Mouse (Mus musculus): ENCODE results near the gene 3110009E18Rik.

Gene 3110009E18Rik

GRCm38 (mm10) chr1:120142551-120142950, 21.6 kb downstream of the 3110009E18Rik start:
- no peak for DNase-seq (ENCODE audit: low read depth, low spot score)

GRCm38 (mm10) chr1:120145527-120146216, 24.7 kb downstream of the 3110009E18Rik start:
- DNase-seq (ENCODE audit: low read depth, low spot score) = no peak

GRCm38 (mm10) chr1:120146994-120147393, 26.0 kb downstream of the 3110009E18Rik start:
- DNase-seq (ENCODE audit: low read depth, low spot score) = no peak

- no peak for DNase-seq (ENCODE audit: low read depth, low spot score)
These were observed 33.2 kb downstream of the 3110009E18Rik start for GRCm38 (mm10) chr1:120154232-120154631.

- DNase-seq (ENCODE audit: low read depth, low spot score) = no peak
These were observed 34.3 kb downstream of the 3110009E18Rik start for GRCm38 (mm10) chr1:120155325-120155724.

GRCm38 (mm10) chr1:120158474-120159127, 37.6 kb downstream of the 3110009E18Rik start:
- DNase-seq (ENCODE audit: low read depth, low spot score) = no peak

GRCm38 (mm10) chr1:120161502-120161901, 40.5 kb downstream of the 3110009E18Rik start:
- no peak for DNase-seq (ENCODE audit: low read depth, low spot score)

GRCm38 (mm10) chr1:120162616-120163015, 41.6 kb downstream of the 3110009E18Rik start:
- DNase-seq (ENCODE audit: low read depth, low spot score) = no peak

- no peak for DNase-seq (ENCODE audit: low read depth, low spot score)
These were observed 47.0 kb downstream of the 3110009E18Rik start for GRCm38 (mm10) chr1:120168016-120168415.

- DNase-seq (ENCODE audit: low read depth, low spot score) = no peak
These were observed 47.7 kb downstream of the 3110009E18Rik start for GRCm38 (mm10) chr1:120168674-120169073.

GRCm38 (mm10) chr1:120170307-120170706, 49.3 kb downstream of the 3110009E18Rik start:
- DNase-seq (ENCODE audit: low read depth, low spot score) = no peak

GRCm38 (mm10) chr1:120171819-120172521, 51.0 kb downstream of the 3110009E18Rik start:
- no peak for DNase-seq (ENCODE audit: low read depth, low spot score)

- DNase-seq (ENCODE audit: low read depth, low spot score) = no peak
These were observed 54.0 kb downstream of the 3110009E18Rik start for GRCm38 (mm10) chr1:120174991-120175390.

- no peak for DNase-seq (ENCODE audit: low read depth, low spot score)
These were observed 55.3 kb downstream of the 3110009E18Rik start for GRCm38 (mm10) chr1:120176313-120176712.

GRCm38 (mm10) chr1:120177141-120177540, 56.2 kb downstream of the 3110009E18Rik start:
- no peak for DNase-seq (ENCODE audit: low read depth, low spot score)

- no peak for DNase-seq (ENCODE audit: low read depth, low spot score)
These were observed 65.2 kb downstream of the 3110009E18Rik start for GRCm38 (mm10) chr1:120186204-120186603.

GRCm38 (mm10) chr1:120186655-120187054, 65.7 kb downstream of the 3110009E18Rik start:
- DNase-seq (ENCODE audit: low read depth, low spot score) = no peak

GRCm38 (mm10) chr1:120187059-120187458, 66.1 kb downstream of the 3110009E18Rik start:
- no peak for DNase-seq (ENCODE audit: low read depth, low spot score)

- DNase-seq (ENCODE audit: low read depth, low spot score) = no peak
These were observed 68.2 kb downstream of the 3110009E18Rik start for GRCm38 (mm10) chr1:120189206-120189605.

- DNase-seq (ENCODE audit: low read depth, low spot score) = no peak
These were observed 69.3 kb downstream of the 3110009E18Rik start for GRCm38 (mm10) chr1:120190300-120190699.

GRCm38 (mm10) chr1:120190946-120191345, 70.0 kb downstream of the 3110009E18Rik start:
- DNase-seq (ENCODE audit: low read depth, low spot score) = no peak

GRCm38 (mm10) chr1:120192321-120192720, 71.3 kb downstream of the 3110009E18Rik start:
- DNase-seq (ENCODE audit: low read depth, low spot score) = no peak
